Mouse (Mus musculus) spleen, adult 2 months (tissue): ENCODE results near the gene Glcci1.

Source experiments
- CTCF ChIP-seq: fragments of 200-500 bp; IDR thresholded peaks from 2 replicates; pipeline ENCODE4 v1.5.1; 2011; ENCODE audit warnings: mild to moderate bottlenecking, inconsistent platforms; ENCODE audit not compliant: insufficient read depth, insufficient read length, insufficient replicate concordance; ENCODE audit errors: extremely low read depth
- POLR2A ChIP-seq: fragments of 200-500 bp; IDR thresholded peaks from 2 replicates; pipeline ENCODE4 v1.6.1; 2011; ENCODE audit warnings: low read depth, low read length, inconsistent platforms

DNA sequence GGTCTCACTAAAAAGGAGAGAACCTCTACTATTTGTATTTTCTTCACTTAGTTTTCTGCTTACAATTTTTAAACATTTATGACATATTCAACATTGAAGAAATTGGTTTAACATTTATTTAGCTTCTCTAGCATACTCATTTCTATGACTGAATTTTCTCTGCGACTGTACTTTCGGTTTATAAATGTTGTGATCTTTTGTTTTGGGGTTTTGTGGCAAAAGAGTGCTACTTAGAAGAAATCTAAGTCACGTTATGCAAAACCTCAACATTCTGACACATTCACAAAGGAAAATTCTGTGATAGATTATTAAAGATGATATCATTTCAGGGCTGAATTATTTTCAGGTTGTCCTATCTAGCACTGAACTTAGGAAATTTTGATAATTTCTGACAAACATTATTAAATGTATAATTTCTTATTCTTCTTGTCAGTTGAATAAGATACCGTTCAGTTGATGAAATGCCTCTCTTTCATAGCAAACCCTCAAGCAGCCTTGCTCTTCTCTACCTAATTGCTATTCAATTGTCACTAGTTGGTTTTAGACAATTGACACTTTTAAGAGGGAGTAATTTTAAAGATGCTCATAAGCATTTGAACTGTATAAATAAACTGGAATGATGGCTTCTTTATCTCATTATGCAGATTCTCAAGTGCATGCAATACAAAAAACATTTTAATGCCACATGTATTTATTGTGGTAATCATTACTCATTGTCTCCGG lies 47.6 kb downstream of the Glcci1 start:
- no peak for TF ChIP-seq POLR2A
- no peak for TF ChIP-seq CTCF
